Mouse (Mus musculus): ENCODE results near the gene Atp6v1a. TPM values are rescaled to one million over a fixed set of nuclear protein-coding genes. Genes with fewer than 3 reads are reported as not detected.
A peak's percentile ranks its signal among the peaks of the same experiment; 100 is the strongest.

The Atp6v1a gene
- polyA plus RNA-seq, 1 experiment, result 214 TPM

GRCm38 (mm10) chr16:44140186-44140787 is 782 bp upstream of the Atp6v1a start:
- peaks cover 4% of the 10 kb centered on the region for H3K4me1 ChIP-seq (ENCODE audit: control insufficient read depth, insufficient read depth, low read length)
- peak overlapping the region; percentile 99 for H3K4me3 ChIP-seq (ENCODE audit: insufficient read depth, low read length)
- H3K27ac ChIP-seq (ENCODE audit: insufficient read depth, low read length), result peak overlapping the region; percentile 60; the same call in 1 of the 2 replicates
- TF ChIP-seq CTCF (IDR thresholded peaks at IDR 0.05; ENCODE audit: extremely low read depth, insufficient read depth, low read length) (peak; percentile 30; the same call in 1 of the 2 replicates), POLR2A (IDR thresholded peaks at IDR 0.05; ENCODE audit: extremely low read depth, insufficient read depth, low read length) (no peak)

GRCm38 (mm10) chr16:44138979-44139535 is 448 bp downstream of the Atp6v1a start:
- H3K4me3 ChIP-seq (ENCODE audit: insufficient read depth, low read length), result peak overlapping the region; percentile 99
- no peak for TF ChIP-seq CTCF (IDR thresholded peaks at IDR 0.05; ENCODE audit: extremely low read depth, insufficient read depth, low read length)
- TF ChIP-seq POLR2A (IDR thresholded peaks at IDR 0.05; ENCODE audit: extremely low read depth, insufficient read depth, low read length), result peak; percentile 97

GRCm38 (mm10) chr16:44138377-44138978 is 1.0 kb downstream of the Atp6v1a start:
- H3K27ac ChIP-seq (ENCODE audit: insufficient read depth, low read length), result peak overlapping the region; percentile 74
- peak overlapping the region; percentile 99 for H3K4me3 ChIP-seq (ENCODE audit: insufficient read depth, low read length)
- TF ChIP-seq POLR2A (IDR thresholded peaks at IDR 0.05; ENCODE audit: extremely low read depth, insufficient read depth, low read length), result no peak
- TF ChIP-seq CTCF (IDR thresholded peaks at IDR 0.05; ENCODE audit: extremely low read depth, insufficient read depth, low read length), result no peak
- H3K4me1 ChIP-seq (ENCODE audit: control insufficient read depth, insufficient read depth, low read length), result peaks cover 4% of the 10 kb centered on the region

More at GRCm38 (mm10) chr16:44138979-44139535, 448 bp downstream of the Atp6v1a start:
- H3K27ac ChIP-seq (ENCODE audit: insufficient read depth, low read length), result peak overlapping the region; percentile 99
- peaks cover 4% of the 10 kb centered on the region for H3K4me1 ChIP-seq (ENCODE audit: control insufficient read depth, insufficient read depth, low read length)

- H3K4me3 ChIP-seq (ENCODE audit: insufficient read depth, low read length), result no peak overlapping the region; the same call in 1 of the 2 replicates
- 0 out of 2 replicates have a peak overlapping the region, but pooled peaks have one; percentile 35 for H3K27ac ChIP-seq (ENCODE audit: insufficient read depth, low read length)
- no peak for TF ChIP-seq CTCF (IDR thresholded peaks at IDR 0.05; ENCODE audit: extremely low read depth, insufficient read depth, low read length)
- TF ChIP-seq POLR2A (IDR thresholded peaks at IDR 0.05; ENCODE audit: extremely low read depth, insufficient read depth, low read length), result no peak
- peaks cover 4% of the 10 kb centered on the region for H3K4me1 ChIP-seq (ENCODE audit: control insufficient read depth, insufficient read depth, low read length)
Measured at GRCm38 (mm10) chr16:44136511-44137021, 2.9 kb downstream of the Atp6v1a start.

- no peak for TF ChIP-seq POLR2A (IDR thresholded peaks at IDR 0.05; ENCODE audit: extremely low read depth, insufficient read depth, low read length)
- no peak for TF ChIP-seq CTCF (IDR thresholded peaks at IDR 0.05; ENCODE audit: extremely low read depth, insufficient read depth, low read length)
- Histone ChIP-seq H3K4me3 (ENCODE audit: insufficient read depth, low read length) (no peak overlapping the region), H3K4me1 (ENCODE audit: control insufficient read depth, insufficient read depth, low read length) (peaks cover 4% of the 10 kb centered on the region), H3K27ac (ENCODE audit: insufficient read depth, low read length) (no peak overlapping the region)
Measured at GRCm38 (mm10) chr16:44133187-44133586, 6.3 kb downstream of the Atp6v1a start.

GRCm38 (mm10) chr16:44132300-44132699 is 7.2 kb downstream of the Atp6v1a start:
- no peak for TF ChIP-seq CTCF (IDR thresholded peaks at IDR 0.05; ENCODE audit: extremely low read depth, insufficient read depth, low read length)
- no peak for TF ChIP-seq POLR2A (IDR thresholded peaks at IDR 0.05; ENCODE audit: extremely low read depth, insufficient read depth, low read length)
- Histone ChIP-seq H3K4me1 (ENCODE audit: control insufficient read depth, insufficient read depth, low read length) (peaks cover 4% of the 10 kb centered on the region), H3K4me3 (ENCODE audit: insufficient read depth, low read length) (no peak overlapping the region), H3K27ac (ENCODE audit: insufficient read depth, low read length) (no peak overlapping the region)

GRCm38 (mm10) chr16:44126437-44126836 is 13.1 kb downstream of the Atp6v1a start:
- Histone ChIP-seq H3K4me3 (ENCODE audit: insufficient read depth, low read length) (no peak overlapping the region), H3K27ac (ENCODE audit: insufficient read depth, low read length) (no peak overlapping the region), H3K4me1 (ENCODE audit: control insufficient read depth, insufficient read depth, low read length) (peaks cover 9% of the 10 kb centered on the region)
- TF ChIP-seq CTCF (IDR thresholded peaks at IDR 0.05; ENCODE audit: extremely low read depth, insufficient read depth, low read length), result no peak
- no peak for TF ChIP-seq POLR2A (IDR thresholded peaks at IDR 0.05; ENCODE audit: extremely low read depth, insufficient read depth, low read length)

DNA sequence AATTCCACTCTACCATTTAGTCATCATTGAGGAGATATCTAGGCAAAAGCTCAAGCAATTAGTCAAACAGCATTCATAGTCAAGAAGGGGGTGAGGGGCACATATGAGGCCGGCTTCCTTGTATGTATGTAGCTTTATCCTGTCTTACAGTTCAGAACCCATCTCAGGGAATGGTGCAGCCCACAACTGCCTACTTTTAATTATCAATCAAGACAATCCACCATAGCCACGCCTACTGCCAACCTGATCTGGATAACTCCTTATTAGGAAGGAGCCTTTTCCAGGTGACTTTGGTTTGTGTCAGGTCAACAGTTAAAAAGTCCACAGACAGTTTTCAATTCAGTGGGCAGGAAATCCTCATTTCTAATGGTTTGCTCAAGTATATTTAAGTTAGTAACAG is 14.1 kb downstream of the Atp6v1a start:
- TF ChIP-seq CTCF (IDR thresholded peaks at IDR 0.05; ENCODE audit: extremely low read depth, insufficient read depth, low read length) (no peak), POLR2A (IDR thresholded peaks at IDR 0.05; ENCODE audit: extremely low read depth, insufficient read depth, low read length) (no peak)
- Histone ChIP-seq H3K4me1 (ENCODE audit: control insufficient read depth, insufficient read depth, low read length) (peaks cover 11% of the 10 kb centered on the region), H3K27ac (ENCODE audit: insufficient read depth, low read length) (peak overlapping the region; percentile 65; the same call in 1 of the 2 replicates), H3K4me3 (ENCODE audit: insufficient read depth, low read length) (no peak overlapping the region)

DNA sequence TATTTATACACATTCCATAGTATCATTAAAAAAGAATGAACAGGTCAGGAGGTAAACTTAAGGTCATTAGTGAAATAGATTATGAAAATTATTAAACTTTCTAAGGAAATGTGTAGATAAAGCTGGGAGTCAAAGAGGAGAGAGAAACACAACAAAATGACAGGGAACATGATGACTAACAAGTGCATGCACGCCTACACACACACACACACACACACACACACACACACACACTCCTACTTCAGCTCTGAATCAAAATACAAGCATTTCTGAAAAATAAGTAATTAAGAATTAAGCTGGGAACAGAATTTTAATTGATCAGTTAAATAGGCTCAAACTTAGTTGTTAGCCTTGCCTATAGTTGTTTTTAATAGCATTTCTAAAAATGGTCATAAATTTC is 14.8 kb downstream of the Atp6v1a start:
- Histone ChIP-seq H3K27ac (ENCODE audit: insufficient read depth, low read length) (no peak overlapping the region), H3K4me3 (ENCODE audit: insufficient read depth, low read length) (no peak overlapping the region), H3K4me1 (ENCODE audit: control insufficient read depth, insufficient read depth, low read length) (peaks cover 13% of the 10 kb centered on the region)
- TF ChIP-seq POLR2A (IDR thresholded peaks at IDR 0.05; ENCODE audit: extremely low read depth, insufficient read depth, low read length) (no peak), CTCF (IDR thresholded peaks at IDR 0.05; ENCODE audit: extremely low read depth, insufficient read depth, low read length) (no peak)
